Mouse (Mus musculus) hindbrain, embryonic 11.5 days (tissue): ENCODE results near the gene Kcnma1. TPM values are rescaled to one million over a fixed set of nuclear protein-coding genes. Genes with fewer than 3 reads are reported as not detected.

Source experiments
- ATAC-seq: fragments of 200-750 bp; cut with Nextera tagmentation; 2 replicates; pipeline ENCODE4 v1.8.0; 2017; ENCODE audit warnings: mild to moderate bottlenecking, moderate TSS enrichment, moderate library complexity; ENCODE audit not compliant: low FRiP score
- DNase-seq: peaks from one replicate; pipeline ENCODE4 v3.0.0-alpha.2; 2015; ENCODE audit warnings: low spot score
- H3K27ac ChIP-seq: fragments of 300-500 bp; sonication (generic); 2 replicates; pipeline ENCODE4 v1.5.1; 2014; ENCODE audit warnings: mild to moderate bottlenecking, low read depth, low read length
- H3K27me3 ChIP-seq: fragments of 300-500 bp; sonication (generic); 2 replicates; pipeline ENCODE4 v1.6.1; 2014; ENCODE audit warnings: mild to moderate bottlenecking, low read length, moderate library complexity, mixed read lengths; ENCODE audit not compliant: control insufficient read depth, insufficient read depth
- H3K36me3 ChIP-seq: fragments of 300-500 bp; sonication (generic); 2 replicates; pipeline ENCODE4 v1.6.1; 2014; ENCODE audit warnings: mild to moderate bottlenecking, low read length, moderate library complexity, mixed read lengths; ENCODE audit not compliant: control insufficient read depth, insufficient read depth
- H3K4me1 ChIP-seq: fragments of 300-500 bp; sonication (generic); replicated peaks from 2 replicates; pipeline ENCODE4 v1.6.1; 2014; ENCODE audit warnings: low read length, mixed read lengths; ENCODE audit not compliant: control insufficient read depth, insufficient read depth
- H3K4me2 ChIP-seq: fragments of 300-500 bp; sonication (generic); replicated peaks from 2 replicates; pipeline ENCODE4 v1.6.1; 2014; ENCODE audit warnings: mild to moderate bottlenecking, low read depth, low read length
- H3K4me3 ChIP-seq: fragments of 300-500 bp; sonication (generic); 2 replicates; pipeline ENCODE4 v1.5.1; 2014; ENCODE audit warnings: low read depth, low read length
- H3K9ac ChIP-seq: fragments of 300-500 bp; sonication (generic); 2 replicates; pipeline ENCODE4 v1.6.1; 2014; ENCODE audit warnings: low read depth, low read length
- H3K9me3 ChIP-seq: fragments of 300-500 bp; sonication (generic); 2 replicates; pipeline ENCODE4 v1.6.1; 2016; ENCODE audit warnings: low read length; ENCODE audit not compliant: control insufficient read depth
- whole genome bisulfite sequencing: fragments of 180-500 bp; shearing (Covaris S2); extraction: QIAGEN DNeasy Blood & Tissue Kit; methylation state at CpG from one replicate; pipeline ENCODE4 v1.1.7; 2014; 5-methylcytosine and 5-hydroxymethylcytosine counted together
- polyA plus RNA-seq: library from polyadenylated mRNA; unstranded; fragments of >200 nt; fragmentation: Nextera tagmentation; extraction: Ambion mirVana; gene quantifications from 2 replicates; pipeline ENCODE4 v1.2.1, GENCODE M21; 2014

The Kcnma1 gene
- polyA plus RNA-seq, 1 experiment from 2014 or later = 1.8 TPM

- H3K9me3 ChIP-seq = no peaks in the 10 kb centered on the region
- no peaks in the 10 kb centered on the region for H3K36me3 ChIP-seq
- no peak overlapping the region for H3K4me2 ChIP-seq
- no peak overlapping the region for H3K9ac ChIP-seq
- H3K4me1 ChIP-seq = no peaks in the 10 kb centered on the region
- WGBS = 94% methylated on average over 2 of the region's 2 CpGs
- no peak overlapping the region for H3K4me3 ChIP-seq
- no peak overlapping the region for H3K27ac ChIP-seq
- DNase-seq (no peak), ATAC-seq (no peak)
- H3K27me3 ChIP-seq = no peaks in the 10 kb centered on the region
Measured at GRCm38 (mm10) chr14:23517374-23517773, 496.9 kb downstream of the Kcnma1 start.

GRCm38 (mm10) chr14:23509792-23510191 is 504.5 kb downstream of the Kcnma1 start:
- no peak overlapping the region for H3K4me2 ChIP-seq
- no peaks in the 10 kb centered on the region for H3K36me3 ChIP-seq
- WGBS = 82% methylated on average over 5 of the region's 5 CpGs
- H3K27me3 ChIP-seq = no peaks in the 10 kb centered on the region
- no peaks in the 10 kb centered on the region for H3K9me3 ChIP-seq
- no peak overlapping the region for H3K4me3 ChIP-seq
- no peak overlapping the region for H3K27ac ChIP-seq
- H3K4me1 ChIP-seq = no peaks in the 10 kb centered on the region
- no peak for ATAC-seq
- no peak for DNase-seq
- H3K9ac ChIP-seq = no peak overlapping the region

DNA sequence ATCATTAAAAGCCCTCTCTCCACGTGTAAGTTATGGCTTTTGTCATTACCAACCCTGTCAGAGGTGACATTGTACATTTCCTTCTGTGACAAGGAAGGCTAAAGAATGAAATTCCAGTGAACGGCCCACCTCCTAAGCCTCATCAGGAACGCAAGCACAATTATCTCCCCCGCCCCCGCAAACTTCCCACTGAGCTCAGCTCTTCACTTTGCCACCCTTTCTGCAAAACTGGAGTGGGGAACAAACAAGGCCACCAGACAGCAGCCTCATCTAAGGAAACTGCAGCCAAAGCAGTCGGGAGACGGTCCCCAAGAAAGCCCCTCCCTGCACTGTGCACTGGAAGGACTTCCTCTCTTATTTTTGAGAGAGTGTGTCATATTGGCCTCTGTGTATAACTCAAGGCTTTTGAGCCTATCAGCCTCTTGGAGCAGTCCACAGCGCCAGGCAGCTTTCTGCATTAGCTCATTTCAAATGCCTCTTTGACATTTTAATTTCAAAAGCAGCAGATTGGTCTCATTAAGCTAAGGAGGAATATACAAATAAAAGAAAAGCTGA is 512.0 kb downstream of the Kcnma1 start:
- Histone ChIP-seq H3K9ac (no peak overlapping the region), H3K9me3 (no peaks in the 10 kb centered on the region), H3K36me3 (no peaks in the 10 kb centered on the region), H3K4me3 (no peak overlapping the region), H3K27ac (no peak overlapping the region), H3K4me1 (no peaks in the 10 kb centered on the region), H3K4me2 (no peak overlapping the region), H3K27me3 (no peaks in the 10 kb centered on the region)
- ATAC-seq (no peak), DNase-seq (no peak)
- 47% methylated on average over 8 of the region's 8 CpGs for WGBS

- H3K4me2 ChIP-seq = no peak overlapping the region
- WGBS = 94% methylated on average over 3 of the region's 3 CpGs
- H3K4me1 ChIP-seq = no peaks in the 10 kb centered on the region
Measured at GRCm38 (mm10) chr14:23496801-23497200, 517.5 kb downstream of the Kcnma1 start.

GRCm38 (mm10) chr14:23496236-23496740 is 518.0 kb downstream of the Kcnma1 start:
- WGBS = 93% methylated on average over 4 of the region's 4 CpGs
- DNase-seq (no peak), ATAC-seq (no peak)
- Histone ChIP-seq H3K27me3 (no peaks in the 10 kb centered on the region), H3K4me1 (no peaks in the 10 kb centered on the region), H3K27ac (no peak overlapping the region), H3K4me2 (no peak overlapping the region), H3K9me3 (no peaks in the 10 kb centered on the region), H3K4me3 (no peak overlapping the region), H3K9ac (no peak overlapping the region), H3K36me3 (no peaks in the 10 kb centered on the region)

More at GRCm38 (mm10) chr14:23496801-23497200, 517.5 kb downstream of the Kcnma1 start:
- Histone ChIP-seq H3K9ac (no peak overlapping the region), H3K27me3 (no peaks in the 10 kb centered on the region), H3K9me3 (no peaks in the 10 kb centered on the region), H3K27ac (no peak overlapping the region), H3K36me3 (no peaks in the 10 kb centered on the region), H3K4me3 (no peak overlapping the region)
- ATAC-seq = no peak
- no peak for DNase-seq

DNA sequence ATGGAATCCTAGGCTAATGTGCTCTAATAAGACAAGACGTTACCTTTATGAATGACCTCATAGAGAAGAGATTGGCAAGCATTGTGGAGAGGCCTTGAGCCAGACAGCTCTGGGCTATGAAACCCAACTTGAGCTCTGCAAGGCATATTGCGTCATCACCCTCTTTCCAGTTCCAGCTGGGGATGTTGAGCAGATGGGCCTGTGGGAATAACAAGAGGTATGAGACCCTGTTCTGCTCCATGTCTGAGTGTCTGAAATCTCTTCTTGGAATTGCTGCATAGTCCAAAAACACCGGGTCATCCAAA is 519.8 kb downstream of the Kcnma1 start:
- Histone ChIP-seq H3K9ac (no peak overlapping the region), H3K36me3 (no peaks in the 10 kb centered on the region), H3K27me3 (no peaks in the 10 kb centered on the region), H3K4me3 (no peak overlapping the region), H3K27ac (no peak overlapping the region), H3K4me1 (no peaks in the 10 kb centered on the region), H3K9me3 (no peaks in the 10 kb centered on the region), H3K4me2 (no peak overlapping the region)
- DNase-seq = no peak
- WGBS = 84% methylated on average over 3 of the region's 3 CpGs
- no peak for ATAC-seq

- Histone ChIP-seq H3K36me3 (no peaks in the 10 kb centered on the region), H3K4me2 (no peak overlapping the region), H3K9ac (no peak overlapping the region), H3K9me3 (no peaks in the 10 kb centered on the region), H3K27me3 (no peaks in the 10 kb centered on the region), H3K4me3 (no peak overlapping the region), H3K27ac (no peak overlapping the region), H3K4me1 (no peaks in the 10 kb centered on the region)
- WGBS = 83% methylated on average over 8 of the region's 8 CpGs
- DNase-seq (no peak), ATAC-seq (no peak)
Measured at GRCm38 (mm10) chr14:23493750-23494495, 520.4 kb downstream of the Kcnma1 start.

DNA sequence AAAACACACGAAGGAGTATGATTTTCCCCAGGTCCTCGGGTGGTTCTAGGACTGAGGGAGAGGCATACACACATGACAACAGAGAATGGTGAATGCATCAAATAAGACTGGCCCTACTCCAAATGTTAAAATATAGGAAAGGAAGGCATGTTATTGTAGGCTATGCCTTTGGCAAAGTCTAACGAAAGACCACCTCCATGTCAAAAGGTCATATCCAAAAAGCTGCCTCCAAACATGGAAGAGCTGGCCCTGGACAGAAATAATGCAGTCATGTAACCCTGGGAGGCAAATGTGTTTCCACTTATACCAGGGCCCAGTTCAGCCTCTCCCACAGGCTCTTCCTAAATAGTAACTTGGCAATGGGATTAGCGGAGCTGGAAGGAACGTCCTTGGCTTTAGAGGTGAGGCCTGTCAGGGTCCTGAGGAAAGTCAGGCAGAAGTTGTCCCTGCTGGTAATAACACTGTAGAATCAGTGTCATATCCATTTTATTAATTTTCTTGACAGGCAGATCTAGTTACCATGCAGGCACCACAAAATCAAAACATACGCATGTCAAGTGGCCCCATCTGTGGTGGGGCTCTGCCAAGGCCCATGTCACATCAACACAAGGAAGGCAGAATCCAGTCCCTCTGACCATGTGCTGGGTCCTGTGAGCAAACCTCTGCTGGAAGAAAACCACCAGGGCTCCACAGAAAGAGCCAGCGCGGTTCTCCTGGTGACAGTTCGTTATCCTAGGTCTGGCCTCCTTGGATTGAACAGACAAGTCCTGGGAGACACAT is 521.5 kb downstream of the Kcnma1 start:
- Histone ChIP-seq H3K9ac (no peak overlapping the region), H3K4me1 (no peaks in the 10 kb centered on the region), H3K27ac (no peak overlapping the region), H3K4me2 (no peak overlapping the region), H3K27me3 (no peaks in the 10 kb centered on the region), H3K36me3 (no peaks in the 10 kb centered on the region), H3K4me3 (no peak overlapping the region), H3K9me3 (no peaks in the 10 kb centered on the region)
- 91% methylated on average over 9 of the region's 9 CpGs for WGBS
- no peak for DNase-seq
- ATAC-seq = no peak
